Mouse (Mus musculus): ENCODE data around the gene Avil.
"Not testable (repeated sequence)": the region's sequence is repeated elsewhere in the genome, so short reads cannot be mapped to it uniquely, and the experiment has no call there.

Avil gene

DNA sequence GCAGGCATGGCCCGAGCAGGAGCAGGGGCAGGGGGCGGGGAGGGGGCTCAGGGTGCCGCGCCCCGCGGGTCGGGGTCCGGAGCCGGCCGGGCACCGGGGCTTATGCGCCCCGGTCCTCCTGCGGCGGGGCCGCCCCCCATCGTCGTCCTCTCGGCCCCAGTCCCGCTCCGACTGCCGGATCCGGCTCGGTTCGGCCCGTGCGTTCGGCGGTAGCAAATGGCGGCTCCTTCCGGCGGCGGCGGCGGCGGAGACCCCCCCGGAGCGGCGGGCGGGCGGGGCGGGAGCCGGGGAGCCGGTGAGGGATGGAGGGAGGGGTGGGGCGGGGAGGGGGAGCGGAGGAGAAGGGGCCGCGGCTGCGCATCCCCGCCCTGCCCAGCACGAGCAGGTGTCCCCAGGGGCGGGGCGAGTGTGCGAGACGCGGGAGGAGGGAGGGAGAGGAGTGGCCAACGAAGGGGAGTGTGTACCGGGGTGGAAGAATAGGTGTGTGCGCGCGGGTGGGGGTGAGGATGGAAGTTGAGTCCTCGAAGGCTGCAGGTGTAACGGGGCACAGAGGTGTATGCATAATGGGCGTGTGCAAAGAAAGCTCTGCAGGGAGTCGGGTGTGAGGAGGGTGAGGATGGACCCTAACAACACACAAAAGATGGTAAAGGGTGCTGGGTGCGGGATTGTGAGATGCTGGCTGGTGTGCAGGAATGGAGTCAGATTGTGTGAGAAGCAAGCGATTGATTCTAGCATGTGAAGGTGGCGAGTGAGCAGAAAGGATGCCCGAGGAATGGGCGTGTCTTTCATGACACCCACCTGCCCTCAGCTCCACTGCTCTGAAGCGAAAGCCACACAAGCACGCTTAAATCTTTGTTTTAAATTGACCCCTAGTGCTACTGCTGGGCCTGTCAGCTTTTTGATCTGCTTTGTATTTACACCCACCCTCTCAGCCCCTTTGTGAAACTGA, 59.7 kb downstream of the Avil start, which contains the start of gene March9:
TSS of gene March9 (minus strand) at position 217 of the 949 bp plus-strand sequence.
- peak; percentile 75 to 85 for DNase-seq

DNA sequence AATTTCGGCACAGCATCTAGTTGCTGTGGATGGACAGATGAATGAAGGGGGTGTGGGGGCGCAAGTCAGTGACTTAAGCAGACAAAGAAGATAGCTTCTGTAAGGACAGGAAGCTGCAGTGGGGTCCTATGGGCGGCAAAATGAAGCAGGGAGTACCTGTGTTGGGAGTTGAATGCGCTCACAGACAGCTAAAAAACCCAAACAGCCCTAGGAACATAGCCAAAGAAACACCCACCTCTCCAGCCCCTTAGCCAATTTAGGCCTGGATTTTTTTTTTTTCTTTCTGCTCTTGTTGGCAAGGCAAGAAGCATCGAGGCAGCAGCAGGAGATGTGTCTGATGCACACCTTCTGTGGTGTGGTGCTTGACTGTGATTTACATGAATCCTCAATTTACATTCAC, 60.6 kb downstream of the Avil start:
- no peak for DNase-seq

DNA sequence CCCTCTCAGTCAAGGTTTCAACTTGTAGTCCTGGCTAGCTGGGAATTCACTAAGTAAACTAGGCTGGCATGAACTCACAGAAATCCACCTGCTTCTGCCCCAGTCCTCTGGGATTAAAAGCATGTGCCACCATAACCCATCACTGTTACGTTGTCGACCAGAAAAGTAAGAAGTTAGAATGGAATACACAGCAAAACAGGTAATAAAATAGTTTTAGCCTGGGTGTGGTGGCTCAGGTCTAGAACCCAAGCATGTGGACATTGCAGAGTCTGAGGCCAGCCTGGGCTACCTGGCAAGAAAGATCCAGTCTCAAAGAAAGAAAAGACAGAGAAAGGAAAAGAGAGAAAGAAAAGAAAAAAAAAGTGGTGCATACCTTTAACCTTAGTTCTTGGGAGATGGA, 61.0 kb downstream of the Avil start:
- DNase-seq = no peak

DNA sequence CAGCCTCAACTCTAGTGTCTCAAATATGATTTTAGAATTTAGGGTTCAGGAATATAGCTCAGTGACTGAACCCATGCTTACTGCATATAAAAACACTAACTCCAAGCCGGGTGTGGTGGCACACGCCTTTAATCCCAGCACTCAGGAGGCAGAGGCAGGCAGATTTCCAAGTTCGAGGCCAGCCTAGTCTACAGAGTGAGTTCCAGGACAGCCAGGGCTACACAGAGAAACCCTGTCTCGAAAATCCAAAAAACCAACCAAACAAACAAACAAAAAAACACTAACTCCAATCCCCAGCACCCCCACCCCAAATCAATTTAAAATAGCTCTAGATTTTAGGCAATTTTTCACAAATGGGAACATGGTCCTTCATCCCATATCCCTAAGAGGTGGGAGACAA, 61.6 kb downstream of the Avil start:
- not testable (repeated sequence) for DNase-seq

DNA sequence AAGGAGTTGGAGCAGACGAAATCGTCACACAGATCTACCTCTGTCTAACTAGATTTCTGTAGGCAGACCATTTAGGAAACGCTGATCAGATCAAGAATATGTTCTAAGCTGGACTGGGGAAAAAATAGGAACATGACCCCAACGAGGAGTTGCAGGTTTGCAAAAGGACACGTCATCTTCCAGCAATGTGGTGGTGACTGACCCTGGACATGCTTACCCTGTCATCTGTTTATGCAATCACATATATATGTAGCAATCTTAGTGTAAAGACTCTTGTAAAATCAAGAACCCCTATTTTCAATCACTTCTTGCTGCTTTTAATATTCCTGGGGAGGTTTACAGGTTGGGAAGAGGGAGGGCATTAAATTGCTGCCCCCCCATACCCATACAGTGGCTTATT, 62.0 kb downstream of the Avil start:
- DNase-seq = no peak

DNA sequence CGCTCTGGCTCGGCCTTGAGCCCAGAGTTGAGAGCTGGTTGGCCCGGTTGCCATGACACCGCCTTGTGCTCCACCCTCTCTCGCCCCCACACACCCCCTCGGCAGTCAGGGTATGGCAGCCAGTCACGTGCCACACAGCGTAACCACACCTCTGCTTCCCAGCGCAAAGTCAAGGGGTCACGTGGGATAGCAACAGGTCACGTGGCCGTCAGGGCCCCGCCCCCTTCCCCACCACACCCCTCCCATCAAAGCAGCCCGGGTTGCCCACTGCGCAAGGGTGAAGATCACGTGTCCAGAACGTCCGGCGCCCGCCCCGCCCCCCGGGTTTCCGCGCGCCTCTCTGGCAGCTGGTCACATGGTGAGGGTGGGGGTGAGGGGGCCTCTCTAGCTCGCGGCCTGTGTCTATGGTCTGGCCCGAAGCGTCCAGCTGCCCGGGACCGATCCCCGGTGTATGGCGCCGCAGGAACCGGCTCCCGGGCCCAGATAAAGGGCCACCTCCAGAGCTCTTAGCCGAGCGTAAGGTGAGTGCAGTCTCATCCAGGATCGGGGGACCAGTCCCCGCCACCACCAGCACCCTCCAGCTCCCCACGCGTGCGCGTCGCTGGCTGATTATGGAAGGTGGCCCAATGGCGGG, 62.8 kb downstream of the Avil start, which contains the start of gene Cdk4:
TSS of gene Cdk4 (plus strand) at position 296 of the 634 bp plus-strand sequence.
- DNase-seq = peak; percentile 99

DNA sequence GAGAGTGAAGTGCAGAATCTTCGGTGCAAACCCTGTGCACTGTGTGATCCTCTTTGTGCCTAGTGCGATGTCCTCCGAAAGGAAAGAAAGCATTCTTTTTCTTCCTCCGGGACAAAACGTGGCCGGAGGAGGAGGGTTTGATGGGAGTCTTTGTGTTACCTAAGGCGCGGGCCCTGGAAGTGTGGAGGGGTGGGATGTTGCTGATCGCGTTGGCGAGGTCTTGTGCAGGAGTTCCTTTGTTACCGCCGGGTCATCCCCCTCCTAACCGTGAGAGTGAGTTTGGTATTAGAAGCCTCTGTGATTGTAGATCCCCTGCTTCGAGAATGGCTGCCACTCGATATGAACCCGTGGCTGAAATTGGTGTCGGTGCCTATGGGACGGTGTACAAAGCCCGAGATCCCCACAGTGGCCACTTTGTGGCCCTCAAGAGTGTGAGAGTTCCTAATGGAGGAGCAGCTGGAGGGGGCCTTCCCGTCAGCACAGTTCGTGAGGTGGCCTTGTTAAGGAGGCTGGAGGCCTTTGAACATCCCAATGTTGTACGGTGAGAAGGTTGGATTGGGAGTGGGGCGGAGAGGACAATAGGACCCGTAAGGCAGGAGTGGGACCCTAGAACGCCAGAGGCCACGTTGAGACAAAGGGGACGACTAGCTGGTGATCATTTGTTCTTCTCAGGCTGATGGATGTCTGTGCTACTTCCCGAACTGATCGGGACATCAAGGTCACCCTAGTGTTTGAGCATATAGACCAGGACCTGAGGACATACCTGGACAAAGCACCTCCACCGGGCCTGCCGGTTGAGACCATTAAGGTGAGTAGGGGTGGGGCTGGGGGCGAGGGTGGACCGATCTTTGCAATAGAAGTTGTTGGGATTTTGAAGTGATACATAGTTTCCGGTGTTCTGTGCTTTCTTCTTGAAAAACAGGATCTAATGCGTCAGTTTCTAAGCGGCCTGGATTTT, 63.7 kb downstream of the Avil start:
- DNase-seq = no peak

DNA sequence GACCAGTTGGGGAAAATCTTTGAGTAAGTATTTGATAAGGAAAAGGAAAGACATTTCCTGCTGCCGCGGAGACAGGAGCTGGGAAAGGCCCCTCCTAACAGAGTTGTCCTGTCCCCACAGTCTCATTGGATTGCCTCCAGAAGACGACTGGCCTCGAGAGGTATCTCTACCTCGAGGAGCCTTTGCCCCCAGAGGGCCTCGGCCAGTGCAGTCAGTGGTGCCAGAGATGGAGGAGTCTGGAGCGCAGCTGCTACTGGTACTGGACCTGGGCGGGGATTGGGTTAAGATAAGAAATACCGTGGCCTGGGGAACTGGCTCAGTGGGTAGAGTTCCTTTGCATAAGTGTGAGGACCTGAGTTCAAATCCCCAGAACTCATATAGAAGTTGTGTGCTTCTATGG, 65.5 kb downstream of the Avil start:
- no peak for DNase-seq

DNA sequence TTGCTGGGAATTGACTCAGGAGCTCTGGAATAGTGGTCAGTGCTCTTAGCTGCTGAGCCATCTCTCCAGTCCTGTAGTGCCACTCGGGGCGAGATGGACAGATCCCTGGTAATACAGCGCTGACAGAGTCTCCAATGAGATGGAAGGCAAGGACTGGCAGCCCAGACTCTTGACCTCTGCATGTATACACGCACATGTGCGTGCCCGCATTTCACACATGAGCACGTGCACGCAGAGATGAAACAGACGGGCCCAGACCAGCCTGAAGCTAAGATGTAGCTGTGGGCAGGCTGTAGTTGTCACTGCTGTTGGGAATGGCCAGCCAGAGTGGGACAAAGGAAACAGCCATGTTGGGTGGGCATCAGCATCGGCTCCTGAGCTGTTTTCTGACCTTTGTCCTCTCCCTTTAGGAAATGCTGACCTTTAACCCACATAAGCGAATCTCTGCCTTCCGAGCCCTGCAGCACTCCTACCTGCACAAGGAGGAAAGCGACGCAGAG, 66.1 kb downstream of the Avil start:
- DNase-seq = no peak

DNA sequence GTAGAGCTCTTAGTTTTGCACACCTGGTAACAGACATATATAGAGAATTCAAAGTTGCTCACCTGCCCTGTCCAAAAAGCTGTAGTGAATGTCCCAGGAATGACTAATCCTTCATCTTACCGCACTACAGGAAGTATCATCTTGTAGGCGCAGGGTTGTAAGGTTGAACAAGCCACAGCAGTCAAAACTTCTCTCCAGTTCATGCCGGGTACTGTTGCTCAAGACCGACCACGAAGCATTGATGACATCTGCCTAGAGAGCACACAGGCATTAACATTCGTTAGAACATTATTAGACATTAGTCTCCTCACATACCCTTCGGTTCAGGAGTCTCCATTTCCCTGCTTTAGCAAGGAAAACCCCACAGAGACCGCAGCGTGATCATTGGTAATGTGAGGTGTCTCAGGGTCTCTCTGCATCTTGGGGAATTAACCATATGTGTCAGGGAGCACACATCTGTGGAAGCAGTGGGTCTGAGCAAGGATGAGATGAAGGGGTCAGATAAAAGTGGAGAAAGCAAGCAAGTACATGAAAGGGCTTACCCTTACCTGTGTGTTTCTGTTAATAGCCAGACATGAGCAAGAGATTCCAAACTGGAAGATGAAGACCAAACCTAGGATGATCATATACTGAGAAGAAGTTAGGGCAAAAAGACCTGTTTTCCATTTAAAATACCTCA, 68.0 kb downstream of the Avil start:
- DNase-seq = no peak

DNA sequence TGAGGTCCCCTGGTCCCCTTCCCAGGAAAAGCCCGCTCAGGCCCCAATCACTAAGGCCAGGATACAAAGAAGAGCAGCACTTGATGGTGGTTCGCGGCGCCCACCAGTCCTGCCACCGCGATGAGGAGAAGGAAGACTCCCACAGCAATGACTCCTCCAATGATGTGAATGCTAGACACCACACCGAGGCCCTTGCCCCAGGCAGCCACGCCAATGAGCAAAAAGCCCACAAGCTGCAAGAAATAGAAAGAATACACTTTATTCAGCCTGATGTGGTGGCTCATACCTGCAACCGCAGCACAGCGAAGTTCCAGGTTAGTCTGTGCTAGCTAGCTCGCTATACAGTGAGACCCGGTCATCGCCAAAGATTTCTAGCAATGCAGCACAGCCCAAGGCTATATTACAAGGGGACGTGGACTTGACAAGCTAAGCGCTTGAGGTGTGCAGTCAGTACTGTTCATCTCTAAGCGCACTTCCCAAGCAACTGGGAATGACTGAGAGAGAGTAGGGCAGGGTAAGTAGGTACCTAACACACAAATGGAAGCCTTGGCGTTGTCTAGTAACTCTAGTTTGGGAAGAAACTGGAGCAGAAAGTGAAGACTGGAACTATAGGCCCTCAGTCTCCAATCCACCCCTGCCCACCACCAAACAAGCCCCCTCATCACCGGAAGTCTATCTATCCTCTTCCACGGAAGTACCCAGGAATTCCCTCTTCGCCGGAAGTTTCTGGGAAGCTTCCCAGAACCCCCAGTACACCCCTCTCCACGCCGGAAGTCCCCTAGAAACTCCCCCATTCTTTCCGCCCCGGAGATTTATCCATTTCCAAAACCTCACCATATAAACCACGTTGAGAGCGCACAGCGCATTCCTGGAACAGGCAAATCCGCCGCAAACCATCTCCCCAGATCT, 69.0 kb downstream of the Avil start:
- no peak for DNase-seq

All from lung, postnatal 4 days (tissue).